Mouse (Mus musculus): ENCODE results near the gene Rnf220.

Gene Rnf220

GRCm38 (mm10) chr4:117486188-117486587 lies 10.7 kb downstream of the Rnf220 start:
- no peak for DNase-seq

- no peak for DNase-seq
These were observed 11.6 kb downstream of the Rnf220 start for GRCm38 (mm10) chr4:117485045-117485780.

- no peak for DNase-seq
These were observed 12.4 kb downstream of the Rnf220 start for GRCm38 (mm10) chr4:117484256-117485044.

GRCm38 (mm10) chr4:117483931-117484255 lies 13.0 kb downstream of the Rnf220 start:
- DNase-seq: peak; percentile 31

GRCm38 (mm10) chr4:117482103-117482502 lies 14.7 kb downstream of the Rnf220 start:
- no peak for DNase-seq

- no peak for DNase-seq
These were observed 16.0 kb downstream of the Rnf220 start for GRCm38 (mm10) chr4:117480611-117481445.

GRCm38 (mm10) chr4:117479951-117480350 lies 16.9 kb downstream of the Rnf220 start:
- DNase-seq: no peak

GRCm38 (mm10) chr4:117478101-117478673 lies 18.7 kb downstream of the Rnf220 start:
- peak; percentile 78 for DNase-seq

- no peak for DNase-seq
These were observed 19.5 kb downstream of the Rnf220 start for GRCm38 (mm10) chr4:117477401-117477800.

- no peak for DNase-seq
These were observed 20.1 kb downstream of the Rnf220 start for GRCm38 (mm10) chr4:117476777-117477176.

- DNase-seq: no peak
These were observed 20.5 kb downstream of the Rnf220 start for GRCm38 (mm10) chr4:117476355-117476754.

- no peak for DNase-seq
These were observed 22.9 kb downstream of the Rnf220 start for GRCm38 (mm10) chr4:117473985-117474354.

GRCm38 (mm10) chr4:117473291-117473984 lies 23.4 kb downstream of the Rnf220 start:
- no peak for DNase-seq

GRCm38 (mm10) chr4:117469471-117469870 lies 27.4 kb downstream of the Rnf220 start:
- no peak for DNase-seq

- no peak for DNase-seq
These were observed 28.9 kb downstream of the Rnf220 start for GRCm38 (mm10) chr4:117467936-117468335.

GRCm38 (mm10) chr4:117449151-117449550 lies 47.7 kb downstream of the Rnf220 start:
- DNase-seq: no peak

GRCm38 (mm10) chr4:117447926-117448325 lies 48.9 kb downstream of the Rnf220 start:
- DNase-seq: no peak

- no peak for DNase-seq
These were observed 51.2 kb downstream of the Rnf220 start for GRCm38 (mm10) chr4:117445516-117446207.

GRCm38 (mm10) chr4:117438919-117439318 lies 57.9 kb downstream of the Rnf220 start:
- DNase-seq: no peak

GRCm38 (mm10) chr4:117438064-117438463 lies 58.8 kb downstream of the Rnf220 start:
- no peak for DNase-seq

- no peak for DNase-seq
These were observed 59.7 kb downstream of the Rnf220 start for GRCm38 (mm10) chr4:117436995-117437660.
